Mouse (Mus musculus) right cerebral cortex, postnatal 14 days (tissue): Measurements from ENCODE around the gene Dnajc4.

Source experiments
- DNase-seq: peaks from one replicate; pipeline ENCODE4 v3.0.0; 2022

Gene Dnajc4

DNA sequence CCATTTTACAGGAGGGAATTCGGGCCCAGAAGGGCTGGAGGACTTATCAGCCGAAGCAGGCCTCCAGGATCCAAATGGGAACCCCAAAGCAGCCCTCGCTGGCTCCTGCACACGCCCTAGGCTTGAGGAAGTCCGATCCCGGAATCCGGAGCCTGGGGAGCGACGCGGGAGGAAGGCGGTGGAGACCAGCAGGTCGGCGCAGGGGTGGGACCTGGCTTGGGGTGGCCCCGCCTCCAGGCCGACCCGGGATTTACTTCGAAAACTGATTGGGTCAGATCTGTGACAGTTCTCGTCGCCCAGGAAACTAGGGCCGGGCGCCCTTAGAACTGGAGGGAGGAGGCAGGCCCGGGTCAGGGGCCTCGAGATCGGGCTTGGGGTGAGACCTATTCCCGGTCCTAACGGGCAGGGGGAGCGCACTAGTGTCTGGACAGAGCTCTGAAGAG, 50.1 kb downstream of the Dnajc4 start, which contains the start of gene Gpr137:
TSS of gene Gpr137 (minus strand) at position 232 of the 443 bp plus-strand sequence.
- peak; percentile 89 for DNase-seq

DNA sequence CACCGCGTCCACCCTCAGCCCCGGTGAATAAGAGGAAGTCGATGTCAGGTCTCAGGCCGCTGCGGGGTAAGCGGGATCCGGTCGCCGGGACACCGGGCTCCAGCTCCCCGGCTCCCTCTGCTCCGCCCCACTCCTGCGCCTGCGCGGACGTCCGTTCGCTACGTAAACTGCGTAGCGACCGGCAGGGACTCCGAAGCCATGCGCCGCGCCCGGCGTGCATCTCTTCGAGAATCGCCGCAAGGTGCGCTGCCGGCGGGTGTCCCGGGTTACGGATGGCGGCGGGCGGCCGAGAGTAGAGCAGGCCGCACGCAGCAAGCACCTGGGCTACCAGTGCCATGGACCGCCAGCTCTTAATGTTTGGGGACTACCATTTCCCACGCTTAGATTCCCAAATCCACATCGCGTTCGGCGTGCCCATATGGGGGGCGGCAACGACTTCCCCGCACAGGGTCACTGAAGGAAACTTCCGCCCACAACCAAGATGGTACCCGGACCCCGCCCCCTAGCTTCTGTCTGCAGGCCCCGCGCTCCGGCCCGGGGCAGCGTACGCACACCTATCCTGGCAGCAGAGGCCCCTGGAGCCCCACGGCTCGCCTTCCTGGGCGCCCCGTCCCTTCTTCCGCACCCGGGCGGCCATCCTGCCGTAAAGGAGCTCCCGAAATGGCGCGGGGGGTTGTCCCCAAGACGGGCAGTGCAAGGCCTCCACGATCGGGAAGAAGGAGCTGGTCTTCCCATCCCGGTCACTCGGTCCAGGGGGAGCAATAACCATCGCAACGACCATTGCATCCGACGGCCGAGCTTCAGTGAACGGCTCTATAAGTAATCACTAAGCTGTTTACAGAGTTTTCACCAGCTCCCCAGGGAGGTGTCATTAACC, 50.8 kb downstream of the Dnajc4 start, which contains the start of gene Bad:
TSS of gene Bad (plus strand) at position 490 of the 877 bp plus-strand sequence.
- peak; percentile 94 for DNase-seq

DNA sequence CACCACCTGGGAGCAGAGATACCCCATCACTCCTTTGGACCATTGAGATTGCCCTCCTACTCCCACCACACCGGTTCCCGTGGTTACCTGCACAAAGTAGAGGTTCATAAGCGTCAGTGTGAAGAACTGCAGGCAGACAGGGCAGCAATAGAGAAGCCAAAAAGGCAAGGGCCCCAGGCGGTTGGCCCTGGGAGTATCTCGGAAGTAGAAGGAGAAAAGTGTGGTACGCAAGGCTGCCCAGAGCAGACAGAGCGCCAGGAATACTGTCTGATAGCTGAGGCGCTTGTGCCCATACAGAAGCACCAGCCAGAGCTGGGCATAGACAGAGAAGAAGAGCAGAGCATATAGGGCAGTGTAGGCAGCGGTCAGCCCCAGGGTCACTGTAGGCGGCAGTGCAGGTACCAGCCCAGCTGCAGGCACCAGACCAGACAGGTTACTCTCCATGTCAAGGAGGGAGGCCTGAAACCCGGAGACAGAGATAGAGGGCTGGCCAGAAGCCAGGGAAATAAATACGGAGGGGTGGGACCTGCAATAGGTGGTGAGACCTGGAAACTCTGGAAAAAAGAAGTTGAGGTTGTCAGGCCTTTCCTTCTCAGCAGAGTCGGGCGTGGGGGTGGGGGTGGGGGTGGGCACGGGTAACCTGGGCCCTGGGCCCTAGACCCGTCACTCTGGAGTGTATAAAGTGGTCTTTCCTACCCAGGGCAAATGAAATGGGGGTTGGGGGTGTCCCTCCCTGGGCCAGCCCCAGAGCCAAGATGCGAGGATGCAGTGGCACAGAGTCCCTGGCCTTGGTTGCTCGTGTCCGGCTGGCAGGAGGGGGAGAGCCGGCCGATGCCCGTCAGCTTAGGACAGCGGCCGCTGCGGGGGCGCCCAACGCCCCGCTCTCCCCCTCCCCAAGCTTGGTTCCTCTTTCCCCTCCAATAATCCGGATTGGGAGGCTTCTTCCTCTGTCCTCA, 51.7 kb downstream of the Dnajc4 start:
- DNase-seq = peak; percentile 21

DNA sequence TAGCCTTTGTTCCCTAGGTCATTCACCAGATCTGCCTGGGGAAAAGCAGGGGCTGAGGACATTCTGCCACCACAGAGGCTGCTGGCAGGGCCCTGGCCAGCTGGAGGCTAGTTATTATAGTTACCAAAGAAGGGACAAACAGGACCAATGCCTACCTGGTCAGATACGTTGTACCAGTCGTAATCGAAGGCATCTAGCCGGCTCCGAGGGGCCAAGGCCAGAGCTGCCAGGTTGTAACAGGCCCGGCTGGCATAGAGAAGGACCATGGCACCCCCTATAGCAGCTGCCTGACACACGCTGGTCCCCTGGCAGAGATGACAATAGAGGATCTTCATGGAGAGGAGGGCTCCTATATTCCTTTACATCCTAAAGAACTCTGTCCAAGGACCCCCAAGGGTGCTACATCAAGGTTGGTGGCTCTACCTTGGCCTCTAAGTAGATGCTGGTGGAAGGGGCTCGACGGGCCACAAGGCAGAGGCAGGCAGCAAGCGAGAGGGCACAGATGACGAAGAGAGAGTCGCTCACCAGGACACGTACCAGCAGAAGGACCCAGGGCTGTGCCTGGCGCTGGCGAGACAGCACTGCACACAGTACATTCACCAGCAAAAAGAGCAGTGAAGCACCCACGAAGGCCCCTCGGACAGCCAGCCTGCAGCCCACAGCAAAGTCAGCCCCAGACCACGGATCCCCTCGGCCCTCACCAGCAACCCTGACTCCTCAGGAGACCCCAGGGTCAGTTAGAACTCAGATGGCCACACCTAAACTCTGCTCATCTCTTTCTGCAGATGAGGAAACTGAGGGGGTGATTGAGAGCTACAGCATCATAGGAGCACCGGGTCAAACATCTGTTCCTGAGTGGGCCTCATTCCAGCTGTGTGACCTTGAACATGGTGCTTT, 53.0 kb downstream of the Dnajc4 start:
- DNase-seq = no peak
